Mouse (Mus musculus): ENCODE measurements at regions not wholly inside any gene's neighbourhood (a gene's known extent, or its start where the extent isn't known, plus 50 kb on each side); places are given as distances from the start of the nearest gene placed in this dataset.

GRCm38 (mm10) chr11:113175323-113175722, 393.3 kb downstream of the Sox9 start:
- Histone ChIP-seq H3K4me2 (no peak overlapping the region), H3K4me3 (replicated peaks) (no peak overlapping the region), H3K9ac (replicated peaks) (no peak overlapping the region), H3K36me3 (no peaks in the 10 kb centered on the region), H3K27me3 (replicated peaks) (no peaks in the 10 kb centered on the region), H3K27ac (replicated peaks) (no peak overlapping the region), H3K4me1 (peaks cover 34% of the 10 kb centered on the region), H3K9me3 (replicated peaks) (no peaks in the 10 kb centered on the region)
- no peak for ATAC-seq (ENCODE audit: low FRiP score)
- 37% methylated on average over 6 of the region's 6 CpGs for WGBS

- H3K27me3 ChIP-seq (replicated peaks) = no peaks in the 10 kb centered on the region
- no peak overlapping the region for H3K27ac ChIP-seq (replicated peaks)
- H3K9me3 ChIP-seq (replicated peaks) = no peaks in the 10 kb centered on the region
- WGBS = 21% methylated on average over 7 of the region's 7 CpGs
- no peak overlapping the region for H3K4me2 ChIP-seq
- no peak overlapping the region for H3K9ac ChIP-seq (replicated peaks)
- peaks cover 34% of the 10 kb centered on the region for H3K4me1 ChIP-seq
- H3K4me3 ChIP-seq (replicated peaks) = no peak overlapping the region
- ATAC-seq (ENCODE audit: low FRiP score) = no peak
- no peaks in the 10 kb centered on the region for H3K36me3 ChIP-seq
Observed at GRCm38 (mm10) chr11:113176183-113176582, 394.2 kb downstream of the Sox9 start.

GRCm38 (mm10) chr11:113178375-113178774, 396.4 kb downstream of the Sox9 start:
- Histone ChIP-seq H3K9ac (replicated peaks) (no peak overlapping the region), H3K27me3 (replicated peaks) (no peaks in the 10 kb centered on the region), H3K4me2 (no peak overlapping the region), H3K4me1 (peaks cover 51% of the 10 kb centered on the region), H3K9me3 (replicated peaks) (no peaks in the 10 kb centered on the region), H3K36me3 (no peaks in the 10 kb centered on the region), H3K4me3 (replicated peaks) (no peak overlapping the region), H3K27ac (replicated peaks) (no peak overlapping the region)
- no peak for ATAC-seq (ENCODE audit: low FRiP score)
- WGBS = 71% methylated on average over 7 of the region's 7 CpGs

GRCm38 (mm10) chr11:113180008-113180407, 398.0 kb downstream of the Sox9 start:
- Histone ChIP-seq H3K4me1 (peaks cover 53% of the 10 kb centered on the region), H3K27me3 (replicated peaks) (no peaks in the 10 kb centered on the region), H3K4me3 (replicated peaks) (no peak overlapping the region), H3K9ac (replicated peaks) (no peak overlapping the region), H3K9me3 (replicated peaks) (no peaks in the 10 kb centered on the region), H3K36me3 (no peaks in the 10 kb centered on the region), H3K27ac (replicated peaks) (no peak overlapping the region), H3K4me2 (no peak overlapping the region)
- WGBS = 72% methylated on average over 14 of the region's 14 CpGs
- ATAC-seq (ENCODE audit: low FRiP score) = no peak

GRCm38 (mm10) chr11:113182083-113182861, 400.2 kb downstream of the Sox9 start:
- no peak for ATAC-seq (ENCODE audit: low FRiP score)

GRCm38 (mm10) chr11:113183556-113183955, 401.5 kb downstream of the Sox9 start:
- H3K4me2 ChIP-seq = no peak overlapping the region
- no peaks in the 10 kb centered on the region for H3K9me3 ChIP-seq (replicated peaks)
- no peaks in the 10 kb centered on the region for H3K27me3 ChIP-seq (replicated peaks)
- H3K4me1 ChIP-seq = peaks cover 46% of the 10 kb centered on the region
- H3K27ac ChIP-seq (replicated peaks) = no peak overlapping the region; the same call in 1 of the 2 replicates
- no peak for ATAC-seq (ENCODE audit: low FRiP score)
- no peak overlapping the region for H3K4me3 ChIP-seq (replicated peaks)
- no peak overlapping the region for H3K9ac ChIP-seq (replicated peaks)
- WGBS = 30% methylated on average over 5 of the region's 5 CpGs
- no peaks in the 10 kb centered on the region for H3K36me3 ChIP-seq

More at GRCm38 (mm10) chr11:113182083-113182861, 400.2 kb downstream of the Sox9 start:
- H3K9ac ChIP-seq (replicated peaks) = no peak overlapping the region
- no peak overlapping the region for H3K4me2 ChIP-seq
- H3K27me3 ChIP-seq (replicated peaks) = no peaks in the 10 kb centered on the region
- H3K4me1 ChIP-seq = peaks cover 48% of the 10 kb centered on the region
- H3K36me3 ChIP-seq = no peaks in the 10 kb centered on the region
- no peaks in the 10 kb centered on the region for H3K9me3 ChIP-seq (replicated peaks)
- no peak overlapping the region for H3K27ac ChIP-seq (replicated peaks)
- H3K4me3 ChIP-seq (replicated peaks) = no peak overlapping the region
- WGBS = 48% methylated on average over 13 of the region's 13 CpGs

- no peak for ATAC-seq (ENCODE audit: low FRiP score)
- WGBS = 14% methylated on average over 9 of the region's 9 CpGs
- Histone ChIP-seq H3K9ac (replicated peaks) (no peak overlapping the region), H3K4me3 (replicated peaks) (no peak overlapping the region), H3K27me3 (replicated peaks) (no peaks in the 10 kb centered on the region), H3K9me3 (replicated peaks) (no peaks in the 10 kb centered on the region), H3K27ac (replicated peaks) (no peak overlapping the region; the same call in 1 of the 2 replicates), H3K4me1 (peaks cover 46% of the 10 kb centered on the region), H3K36me3 (no peaks in the 10 kb centered on the region), H3K4me2 (no peak overlapping the region)
Observed at GRCm38 (mm10) chr11:113184095-113184494, 402.1 kb downstream of the Sox9 start.

- Histone ChIP-seq H3K27ac (replicated peaks) (no peak overlapping the region), H3K4me2 (no peak overlapping the region), H3K27me3 (replicated peaks) (no peaks in the 10 kb centered on the region), H3K4me1 (peaks cover 32% of the 10 kb centered on the region), H3K9ac (replicated peaks) (no peak overlapping the region), H3K4me3 (replicated peaks) (no peak overlapping the region), H3K36me3 (no peaks in the 10 kb centered on the region), H3K9me3 (replicated peaks) (no peaks in the 10 kb centered on the region)
- WGBS = 56% methylated on average over 7 of the region's 8 CpGs
- no peak for ATAC-seq (ENCODE audit: low FRiP score)
Observed at GRCm38 (mm10) chr11:113187407-113187806, 405.4 kb downstream of the Sox9 start.

- peak; percentile 88 for ATAC-seq (ENCODE audit: low FRiP score)
- no peaks in the 10 kb centered on the region for H3K27me3 ChIP-seq (replicated peaks)
- H3K4me1 ChIP-seq = peaks cover 33% of the 10 kb centered on the region
- H3K27ac ChIP-seq (replicated peaks) = peak overlapping the region; percentile 64
- no peak overlapping the region for H3K4me2 ChIP-seq
- H3K9ac ChIP-seq (replicated peaks) = no peak overlapping the region
- no peaks in the 10 kb centered on the region for H3K36me3 ChIP-seq
- H3K9me3 ChIP-seq (replicated peaks) = no peaks in the 10 kb centered on the region
- 14% methylated on average over 4 of the region's 4 CpGs for WGBS
- no peak overlapping the region for H3K4me3 ChIP-seq (replicated peaks)
Observed at GRCm38 (mm10) chr11:113188263-113188920, 406.4 kb downstream of the Sox9 start.

- ATAC-seq (ENCODE audit: low FRiP score) = no peak
- Histone ChIP-seq H3K4me3 (replicated peaks) (no peak overlapping the region), H3K27me3 (replicated peaks) (no peaks in the 10 kb centered on the region), H3K36me3 (no peaks in the 10 kb centered on the region), H3K4me1 (peaks cover 22% of the 10 kb centered on the region), H3K27ac (replicated peaks) (no peak overlapping the region), H3K9ac (replicated peaks) (no peak overlapping the region), H3K9me3 (replicated peaks) (no peaks in the 10 kb centered on the region), H3K4me2 (no peak overlapping the region)
- 88% methylated on average over 6 of the region's 6 CpGs for WGBS
Observed at GRCm38 (mm10) chr11:113190006-113190405, 408.0 kb downstream of the Sox9 start.

GRCm38 (mm10) chr11:113190520-113190919, 408.5 kb downstream of the Sox9 start:
- WGBS = 74% methylated on average over 4 of the region's 4 CpGs
- no peaks in the 10 kb centered on the region for H3K27me3 ChIP-seq (replicated peaks)
- no peaks in the 10 kb centered on the region for H3K36me3 ChIP-seq
- H3K4me3 ChIP-seq (replicated peaks) = no peak overlapping the region
- H3K9me3 ChIP-seq (replicated peaks) = no peaks in the 10 kb centered on the region
- no peak for ATAC-seq (ENCODE audit: low FRiP score)
- H3K4me2 ChIP-seq = no peak overlapping the region
- peaks cover 21% of the 10 kb centered on the region for H3K4me1 ChIP-seq
- H3K27ac ChIP-seq (replicated peaks) = no peak overlapping the region
- H3K9ac ChIP-seq (replicated peaks) = no peak overlapping the region

GRCm38 (mm10) chr11:113191006-113191405, 409.0 kb downstream of the Sox9 start:
- no peak overlapping the region for H3K9ac ChIP-seq (replicated peaks)
- H3K4me1 ChIP-seq = peaks cover 21% of the 10 kb centered on the region
- H3K4me3 ChIP-seq (replicated peaks) = no peak overlapping the region
- 92% methylated on average over 7 of the region's 7 CpGs for WGBS
- H3K36me3 ChIP-seq = no peaks in the 10 kb centered on the region
- no peaks in the 10 kb centered on the region for H3K9me3 ChIP-seq (replicated peaks)
- no peak for ATAC-seq (ENCODE audit: low FRiP score)
- H3K4me2 ChIP-seq = no peak overlapping the region
- H3K27me3 ChIP-seq (replicated peaks) = no peaks in the 10 kb centered on the region
- no peak overlapping the region for H3K27ac ChIP-seq (replicated peaks)
